In genomic region chr13:72292361-72292760, GRCm38 (mm10) we compare ENCODE assay signal across 9 mouse cellular contexts.
DNase-seq lines count a peak whose midpoint lies in the region; ATAC-seq and TF ChIP-seq lines count a peak whose summit lies in the region.
"Had no signal": no experiment of that assay in that cellular context is flagged by ENCODE, and none has a peak within 500 bp of the region (broad histone marks: within the 10 kb centered on the region; RNA-seq: fewer than 3 reads in every experiment).

No protein-coding gene starts in this region.

- H3K4me3 ChIP-seq in hindbrain, embryonic 12.5 days, result no peak overlapping the region
- no peak overlapping the region for H3K4me3 ChIP-seq in liver, adult 2 months (ENCODE audit: insufficient read depth, low read depth, low read length)
- H3K4me3 ChIP-seq in neural tube, embryonic 12.5 days, result no peak overlapping the region

- peak; percentile 35; the same call in 1 of the 2 replicates for TF ChIP-seq CTCF in liver, adult 2 months (IDR thresholded peaks at IDR 0.05; ENCODE audit: low read depth, low read length)

- H3K9ac ChIP-seq in hindbrain, embryonic 12.5 days, result no peak overlapping the region
- no peak overlapping the region for H3K9ac ChIP-seq in liver, adult 2 months (ENCODE audit: low read depth, low read length)
- H3K9ac ChIP-seq in neural tube, embryonic 12.5 days, result no peak overlapping the region

- peak; percentile 59 for ATAC-seq in hindbrain, embryonic 12.5 days (ENCODE audit: low FRiP score)
- ATAC-seq in neural tube, embryonic 12.5 days (ENCODE audit: low FRiP score, low read depth), result no peak

- H3K36me3 ChIP-seq in hindbrain, embryonic 12.5 days, result no peaks in the 10 kb centered on the region
- no peaks in the 10 kb centered on the region for H3K36me3 ChIP-seq in liver, adult 2 months (ENCODE audit: control insufficient read depth, insufficient read depth, low read length)
- H3K36me3 ChIP-seq in neural tube, embryonic 12.5 days, result no peaks in the 10 kb centered on the region
- H3K36me3 ChIP-seq: G1E had no signal

- 1% methylated on average over 14 of the region's 14 CpGs for WGBS in hindbrain, embryonic 12.5 days
- WGBS in liver, adult 2 months, result 20% methylated on average over 14 of the region's 14 CpGs
- under 1% methylated on average over 14 of the region's 14 CpGs for WGBS in neural tube, embryonic 12.5 days

- peaks cover 45% of the 10 kb centered on the region for H3K27me3 ChIP-seq in hindbrain, embryonic 12.5 days
- no peaks in the 10 kb centered on the region for H3K27me3 ChIP-seq in liver, adult 2 months (ENCODE audit: control insufficient read depth, insufficient read depth, low read length)
- peaks cover 32% of the 10 kb centered on the region for H3K27me3 ChIP-seq in neural tube, embryonic 12.5 days (replicated peaks)

- H3K27ac ChIP-seq in hindbrain, embryonic 12.5 days, result no peak overlapping the region
- H3K27ac ChIP-seq in liver, adult 2 months (replicated peaks; ENCODE audit: insufficient read depth, low read depth, low read length), result no peak overlapping the region
- H3K27ac ChIP-seq in neural tube, embryonic 12.5 days, result no peak overlapping the region

- H3K9me3 ChIP-seq in hindbrain, embryonic 12.5 days (replicated peaks), result no peaks in the 10 kb centered on the region
- H3K9me3 ChIP-seq in neural tube, embryonic 12.5 days, result no peaks in the 10 kb centered on the region

- TF ChIP-seq POLR2A in liver, adult 2 months (IDR thresholded peaks at IDR 0.05; ENCODE audit: extremely low read depth, insufficient read depth, low read length), result no peak

- H3K4me1 ChIP-seq in hindbrain, embryonic 12.5 days, result peaks cover 49% of the 10 kb centered on the region
- H3K4me1 ChIP-seq in liver, adult 2 months (ENCODE audit: control insufficient read depth, insufficient read depth, low read length), result no peaks in the 10 kb centered on the region
- peaks cover 40% of the 10 kb centered on the region; the same call in 1 of the 2 replicates for H3K4me1 ChIP-seq in neural tube, embryonic 12.5 days

- peak overlapping the region; percentile 36 for H3K4me2 ChIP-seq in hindbrain, embryonic 12.5 days (replicated peaks)
- peak overlapping the region; percentile 46 for H3K4me2 ChIP-seq in neural tube, embryonic 12.5 days (replicated peaks)

- no peaks in the 10 kb centered on the region for H3K79me2 ChIP-seq in liver, adult 2 months (ENCODE audit: control insufficient read depth, insufficient read depth, low read length)

- peak; percentile 14 for DNase-seq in ovary, postnatal 36 days (ENCODE audit: low spot score)
- DNase-seq in ovary, adult 18-20 months (ENCODE audit: low spot score), result no peak
- DNase-seq in liver, adult 2 months (ENCODE audit: extremely low read depth, low read depth, low spot score), result peak; percentile 15
- no peak for DNase-seq in layer of hippocampus, adult 11-12 months (ENCODE audit: low spot score)
- no peak for DNase-seq in cerebellum, adult 11-12 months
- DNase-seq in left cerebral cortex, adult 18-20 months (ENCODE audit: low spot score in 2 of 2), result no peak

Comparison
In these comparisons a context has a peak if more than half of its experiments do, and no peak if none do; other contexts are left out.
1. DNase-seq: peak in ovary, postnatal 36 days (single experiment) and liver, adult 2 months (single experiment); none in ovary, adult 18-20 months (single experiment), layer of hippocampus, adult 11-12 months (single experiment), cerebellum, adult 11-12 months (single experiment) and left cerebral cortex, adult 18-20 months (0 of 2).